Mouse (Mus musculus) brain, embryonic 14.5 days (tissue): ENCODE measurements around the gene Zfyve21. TPM values are rescaled to one million over a fixed set of nuclear protein-coding genes. Genes with fewer than 3 reads are reported as not detected.

Source experiments
- DNase-seq: peaks from one replicate; pipeline ENCODE4 v3.0.0-alpha.2; 2011; ENCODE audit warnings: low read depth
- CTCF ChIP-seq: fragments of 200-500 bp; IDR thresholded peaks from 2 replicates; pipeline ENCODE4 v1.5.1; 2012; ENCODE audit warnings: inconsistent platforms, mild to moderate bottlenecking, moderate library complexity, borderline replicate concordance; ENCODE audit not compliant: insufficient read depth, insufficient read length; ENCODE audit errors: extremely low read depth
- POLR2A ChIP-seq: fragments of 200-500 bp; IDR thresholded peaks from 2 replicates; pipeline ENCODE4 v1.6.1; 2012; ENCODE audit warnings: mild to moderate bottlenecking, inconsistent platforms, borderline replicate concordance; ENCODE audit not compliant: poor library complexity, insufficient read depth, insufficient read length, severe bottlenecking; ENCODE audit errors: extremely low read depth
- polyA plus RNA-seq: library from polyadenylated mRNA; depleted of rRNA; stranded (reverse); fragments of >200 nt; gene quantifications from 2 replicates; pipeline ENCODE4 v1.2.3, GENCODE M21; 2012

Gene Zfyve21
- polyA plus RNA-seq, 1 experiment: 27.9 TPM

DNA sequence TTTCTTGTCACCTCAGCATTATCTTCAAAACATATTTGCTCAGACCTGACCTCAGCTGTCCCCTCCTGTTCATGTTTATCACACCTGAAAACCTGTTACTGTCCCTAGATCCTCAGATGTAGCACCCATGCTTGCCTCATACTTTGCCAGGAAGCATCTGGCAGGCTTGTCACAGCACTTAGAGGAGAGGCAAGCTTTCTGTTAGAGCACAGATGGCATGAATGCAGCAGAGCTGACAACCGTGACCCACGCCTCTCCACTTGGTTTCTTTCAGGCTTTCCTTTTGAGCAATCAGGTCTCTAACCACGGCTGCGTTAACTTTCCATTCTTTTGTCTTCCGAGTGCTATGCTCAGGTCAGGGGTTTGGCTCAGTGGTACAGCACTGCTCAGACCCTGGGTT, 15.5 kb downstream of the Zfyve21 start:
- peak; percentile 77 for DNase-seq
- TF ChIP-seq POLR2A (no peak), CTCF (no peak)

DNA sequence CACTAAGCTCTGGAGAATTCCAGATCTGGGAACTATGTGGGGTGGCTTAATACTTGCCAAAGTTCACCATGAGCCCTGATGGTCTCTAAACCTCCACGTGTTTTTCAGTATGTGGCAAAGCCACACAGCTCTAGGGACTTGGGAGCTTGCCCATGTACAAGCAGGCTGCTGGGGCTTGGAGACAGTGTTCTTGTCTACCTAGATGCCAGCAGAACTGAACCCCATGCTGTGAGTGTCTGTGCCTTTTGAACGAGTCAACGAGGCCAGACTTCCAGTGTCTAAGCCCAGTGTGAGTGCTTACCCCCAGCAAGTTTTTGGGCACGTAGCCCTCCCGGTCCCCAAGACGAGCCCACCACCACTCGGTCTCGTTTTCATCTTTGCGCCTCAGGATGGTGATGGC, 16.0 kb downstream of the Zfyve21 start:
- peak; percentile 35 for DNase-seq
- TF ChIP-seq CTCF (no peak), POLR2A (no peak)

DNA sequence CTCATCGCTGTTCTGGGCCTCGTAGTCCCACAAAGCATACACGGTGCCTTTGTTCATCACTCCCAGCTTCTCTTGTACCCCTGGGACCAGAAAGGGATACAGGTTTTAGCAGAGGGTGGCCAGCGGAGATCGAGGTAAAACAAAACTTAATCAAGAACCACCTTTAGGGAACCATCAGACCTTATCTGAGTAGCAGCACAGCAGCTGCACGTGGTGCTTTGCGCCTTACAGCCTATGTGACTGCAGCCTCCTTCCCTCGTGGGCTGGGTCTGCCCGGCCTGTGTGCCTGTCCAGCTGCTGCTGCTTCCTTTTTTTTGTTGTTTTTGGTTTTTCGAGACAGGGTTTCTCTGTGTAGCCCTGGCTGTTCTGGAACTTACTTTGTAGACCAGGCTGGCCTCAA, 16.4 kb downstream of the Zfyve21 start:
- no peak for DNase-seq
- TF ChIP-seq POLR2A (no peak), CTCF (no peak)

DNA sequence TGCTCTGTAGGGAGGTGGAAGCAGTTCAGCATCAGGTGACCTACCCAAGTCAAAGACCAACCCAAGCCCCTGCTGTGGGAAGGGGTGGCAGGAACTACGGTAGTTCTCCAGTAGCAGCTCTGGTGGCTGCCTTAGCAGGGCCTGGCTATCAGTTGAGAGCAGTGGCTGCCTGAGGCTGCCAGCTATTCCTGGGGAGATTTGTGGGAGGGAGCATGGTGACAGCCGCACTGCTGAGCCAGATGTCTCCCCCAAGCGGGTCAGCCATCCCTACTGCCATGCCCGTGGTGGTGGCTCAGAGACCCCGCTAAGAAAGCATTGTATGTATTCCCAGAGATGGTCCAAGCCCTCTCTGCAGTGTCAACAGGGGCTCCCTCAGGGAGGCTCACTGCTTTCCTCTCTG, 18.7 kb downstream of the Zfyve21 start:
- no peak for TF ChIP-seq POLR2A
- no peak for TF ChIP-seq CTCF
- DNase-seq: no peak

DNA sequence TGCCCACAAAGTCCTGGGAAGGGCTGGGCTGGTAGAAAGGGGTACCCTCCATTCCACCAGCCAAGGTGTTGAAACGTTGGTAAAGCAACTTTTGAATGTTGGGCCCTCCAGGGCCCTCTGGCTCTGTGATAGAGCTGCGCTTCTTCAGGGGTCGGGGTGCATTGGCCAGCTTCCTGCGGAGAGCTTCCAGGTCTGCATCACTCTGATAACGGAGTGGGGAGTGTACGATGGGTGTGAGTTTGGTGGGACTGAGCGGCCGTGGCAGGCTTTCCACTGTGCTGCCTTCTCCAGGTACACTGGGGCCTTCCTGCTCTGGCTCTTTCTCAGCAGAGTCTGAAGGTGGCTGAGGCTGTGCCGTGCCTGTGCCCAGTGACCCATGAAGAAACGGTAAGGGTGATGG, 19.5 kb downstream of the Zfyve21 start:
- no peak for DNase-seq
- no peak for TF ChIP-seq CTCF
- no peak for TF ChIP-seq POLR2A

DNA sequence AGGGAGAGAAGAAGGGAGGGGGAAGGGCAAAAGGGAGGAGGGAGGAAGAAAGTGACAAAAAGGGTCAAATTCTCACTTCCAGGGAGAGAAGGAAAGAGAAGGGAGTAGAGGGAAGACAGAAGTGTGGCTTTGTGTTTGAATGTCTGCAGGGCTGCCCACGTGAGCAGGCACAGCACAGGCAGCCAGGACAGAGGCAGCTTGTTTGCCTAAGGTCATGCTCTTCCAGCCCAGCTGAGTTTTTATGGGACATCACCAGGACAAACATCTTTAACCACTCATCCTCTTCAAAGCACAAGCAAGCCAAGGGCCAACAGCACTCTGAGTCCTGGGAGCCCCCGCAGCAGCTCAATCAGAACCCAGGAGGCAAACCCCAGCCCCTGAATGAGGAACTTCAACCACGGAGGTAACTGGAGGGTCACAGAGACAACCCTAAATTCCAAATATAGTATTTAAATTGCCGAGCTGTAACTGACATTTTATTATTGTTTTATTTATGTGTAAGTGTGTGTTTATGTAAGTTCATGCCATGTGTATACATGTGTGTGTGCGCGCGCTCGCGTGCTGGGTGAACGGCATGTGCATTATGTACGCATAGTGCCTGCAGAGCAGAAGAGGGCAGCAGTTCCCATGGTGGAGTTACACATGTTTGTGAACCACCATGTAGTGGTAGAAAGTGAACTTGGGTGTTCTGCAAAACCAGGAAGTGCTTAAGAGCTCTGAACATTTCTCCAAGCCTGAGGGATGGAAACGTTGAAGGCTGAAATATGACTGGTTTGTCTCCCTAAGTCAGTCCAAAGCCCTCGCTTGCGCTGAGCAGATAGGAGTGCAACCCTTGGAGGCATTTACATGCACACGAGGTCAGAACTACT, 28.8 kb downstream of the Zfyve21 start:
- TF ChIP-seq POLR2A: no peak
- TF ChIP-seq CTCF: no peak
- no peak for DNase-seq

DNA sequence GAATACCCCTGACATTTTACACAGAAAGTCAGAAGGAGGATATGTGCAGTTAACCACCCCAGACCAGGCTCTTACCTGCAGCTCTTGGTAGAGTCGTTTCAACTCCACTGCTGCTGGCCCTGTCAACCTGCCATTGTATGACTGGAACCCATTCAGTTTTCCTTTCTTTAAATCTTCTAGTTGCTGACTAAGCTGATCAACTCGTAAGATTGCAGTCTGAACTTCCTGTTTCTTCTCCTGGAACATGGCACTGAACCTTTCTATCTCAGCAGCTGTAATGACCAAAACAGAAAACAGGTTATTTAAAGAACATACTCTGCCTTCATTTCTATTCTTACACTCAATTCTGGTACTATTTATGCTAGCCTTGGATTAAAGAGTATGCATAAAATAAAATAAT, 29.5 kb downstream of the Zfyve21 start:
- DNase-seq: no peak

DNA sequence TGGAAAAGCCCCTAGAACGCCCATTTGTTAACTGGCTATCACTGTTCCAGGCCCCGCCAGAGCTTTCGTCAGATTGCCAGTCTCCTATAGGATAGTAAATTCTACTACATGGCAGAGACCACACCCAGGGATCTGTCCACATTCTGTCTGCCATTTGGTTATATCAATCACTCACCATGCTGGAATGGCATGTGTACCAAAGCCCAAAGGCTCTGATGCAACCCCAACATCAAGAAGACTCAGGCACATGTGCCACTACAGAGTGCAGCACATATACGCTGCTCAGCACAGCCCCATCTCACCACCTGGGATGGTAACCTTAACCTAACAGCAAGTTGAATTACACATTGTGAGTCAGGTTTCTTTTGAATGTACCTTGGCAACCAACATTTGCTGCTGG, 32.0 kb downstream of the Zfyve21 start:
- no peak for DNase-seq

More for the DNA sequence above, 29.5 kb downstream of the Zfyve21 start:
- TF ChIP-seq CTCF (no peak), POLR2A (no peak)

DNA sequence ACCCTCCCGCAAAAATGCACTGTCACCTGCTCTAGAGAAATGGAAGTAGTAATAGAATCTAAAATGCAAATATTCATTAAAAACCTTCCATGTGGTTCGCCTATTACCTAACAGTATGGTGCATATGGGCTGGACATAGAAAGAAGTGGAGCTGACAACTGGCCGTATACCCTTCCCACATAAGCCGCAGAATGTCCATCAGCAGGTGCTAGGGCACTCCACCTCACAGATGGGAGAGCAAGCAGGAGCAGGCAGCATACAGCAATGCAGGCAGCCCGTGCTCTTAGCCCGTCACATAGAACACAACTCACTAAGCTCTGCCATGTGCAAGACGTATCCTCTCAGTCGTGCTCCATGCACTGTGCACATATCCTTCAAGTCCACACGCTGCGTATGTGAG, 32.8 kb downstream of the Zfyve21 start:
- no peak for DNase-seq
- no peak for TF ChIP-seq CTCF
- TF ChIP-seq POLR2A: no peak

More for the DNA sequence above, 32.0 kb downstream of the Zfyve21 start:
- TF ChIP-seq CTCF (no peak), POLR2A (no peak)

DNA sequence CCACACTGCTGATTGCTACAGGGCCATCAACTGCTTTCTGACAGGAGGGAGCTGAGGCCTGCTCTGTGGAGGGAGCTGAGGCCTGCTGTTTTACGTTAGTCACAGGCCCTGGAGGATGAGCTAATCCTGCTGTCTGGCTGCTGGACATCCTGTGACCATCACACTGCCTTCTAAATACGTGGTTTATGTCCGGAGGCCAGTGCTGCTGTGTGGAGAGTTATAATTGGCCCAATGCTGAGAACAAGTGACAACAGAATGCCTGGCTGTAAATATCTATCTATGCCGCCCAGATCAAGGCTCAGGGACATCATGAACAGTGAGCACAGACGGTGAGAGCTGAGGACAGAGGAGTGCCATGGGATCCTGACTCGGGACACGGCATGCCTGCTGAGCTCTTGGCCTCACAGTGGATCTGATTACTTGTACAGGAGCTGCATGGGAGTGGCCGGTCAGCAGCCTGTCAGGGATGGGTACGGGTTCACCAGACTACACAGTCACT, 34.4 kb downstream of the Zfyve21 start:
- DNase-seq: peak; percentile 12
- TF ChIP-seq POLR2A: no peak
- TF ChIP-seq CTCF: no peak

DNA sequence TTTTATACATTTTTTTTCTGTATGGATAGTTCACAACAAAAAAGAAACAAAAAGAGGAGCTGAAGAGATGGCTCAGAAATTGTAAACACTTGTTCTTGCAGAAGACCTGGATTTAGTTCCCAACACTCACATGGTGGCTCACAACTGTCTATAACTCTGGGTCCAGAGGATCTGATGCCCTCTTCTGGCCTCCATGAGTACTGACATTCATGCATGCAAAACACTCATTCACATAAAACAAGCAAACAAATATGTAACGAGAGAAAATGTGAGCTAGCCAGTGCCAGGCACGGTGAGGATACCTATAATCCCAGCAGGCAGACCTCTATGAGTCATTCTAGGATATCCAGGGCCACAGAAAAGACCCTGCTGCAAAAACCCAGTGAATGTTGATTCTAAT, 37.3 kb downstream of the Zfyve21 start:
- TF ChIP-seq CTCF (peak; percentile 22; the same call in 1 of the 2 replicates), POLR2A (no peak)
- peak; percentile 12 for DNase-seq

DNA sequence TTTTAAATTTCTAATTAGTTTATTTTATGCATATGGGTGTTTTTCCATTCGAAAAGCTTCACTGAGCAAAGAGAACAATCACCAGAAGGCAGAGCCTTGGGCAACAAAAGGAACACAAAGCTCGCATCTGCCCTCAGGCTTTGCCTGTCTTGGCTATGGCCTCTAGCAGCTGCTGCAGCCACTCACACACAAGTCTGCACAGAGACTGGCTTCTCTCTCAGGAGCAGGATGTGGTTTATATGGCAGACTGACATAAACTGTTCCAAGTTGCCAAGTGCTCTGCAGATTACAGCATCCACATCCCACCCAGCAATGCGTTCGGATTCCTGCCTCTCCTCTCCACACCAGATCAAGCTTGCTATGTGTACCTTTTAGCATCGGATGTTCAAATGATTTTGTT, 37.8 kb downstream of the Zfyve21 start:
- TF ChIP-seq CTCF (no peak), POLR2A (no peak)
- DNase-seq: peak; percentile 66
